Mouse (Mus musculus): ENCODE results near the gene Hoxd8.
A peak's percentile ranks its signal among the peaks of the same experiment; 100 is the strongest.

Hoxd8 gene

DNA sequence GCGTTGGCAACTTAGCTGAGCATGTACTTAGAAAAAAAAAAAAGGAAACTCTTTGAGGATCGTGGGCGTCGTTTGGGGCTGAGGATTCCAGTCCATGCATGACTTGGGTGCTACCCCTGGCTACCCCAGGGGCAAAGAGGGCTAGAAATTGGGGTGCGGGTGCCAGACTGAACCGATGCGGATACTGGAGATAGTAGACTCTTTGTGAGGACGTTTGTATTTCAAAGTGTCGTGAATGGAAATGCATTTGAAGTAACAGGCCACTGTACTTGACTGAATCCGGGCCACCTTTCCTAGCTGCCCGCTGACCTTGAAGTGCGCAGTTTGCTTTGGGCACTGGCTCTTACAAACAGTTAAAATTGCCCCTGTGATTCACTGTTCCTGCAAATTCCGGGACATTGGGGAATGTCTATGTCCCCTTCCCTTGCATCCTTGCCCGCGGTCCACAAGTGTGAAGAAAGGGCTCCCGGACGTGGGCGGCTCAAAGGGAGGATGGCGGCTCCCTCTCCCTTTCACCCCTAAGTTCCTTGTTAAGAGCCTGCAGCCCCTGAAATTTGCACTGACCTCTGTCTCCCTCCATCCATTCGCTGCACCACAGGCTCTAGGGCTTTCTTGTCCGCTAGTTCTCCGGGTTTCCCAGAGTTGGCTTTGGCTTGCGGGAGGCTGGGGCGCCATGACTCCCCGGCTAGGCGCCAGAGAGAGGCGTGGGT lies 17.3 kb upstream of the Hoxd8 start:
- peak; percentile 79 for DNase-seq

GRCm38 (mm10) chr2:74687698-74688555 lies 16.5 kb upstream of the Hoxd8 start:
- DNase-seq: peak; percentile 87

DNA sequence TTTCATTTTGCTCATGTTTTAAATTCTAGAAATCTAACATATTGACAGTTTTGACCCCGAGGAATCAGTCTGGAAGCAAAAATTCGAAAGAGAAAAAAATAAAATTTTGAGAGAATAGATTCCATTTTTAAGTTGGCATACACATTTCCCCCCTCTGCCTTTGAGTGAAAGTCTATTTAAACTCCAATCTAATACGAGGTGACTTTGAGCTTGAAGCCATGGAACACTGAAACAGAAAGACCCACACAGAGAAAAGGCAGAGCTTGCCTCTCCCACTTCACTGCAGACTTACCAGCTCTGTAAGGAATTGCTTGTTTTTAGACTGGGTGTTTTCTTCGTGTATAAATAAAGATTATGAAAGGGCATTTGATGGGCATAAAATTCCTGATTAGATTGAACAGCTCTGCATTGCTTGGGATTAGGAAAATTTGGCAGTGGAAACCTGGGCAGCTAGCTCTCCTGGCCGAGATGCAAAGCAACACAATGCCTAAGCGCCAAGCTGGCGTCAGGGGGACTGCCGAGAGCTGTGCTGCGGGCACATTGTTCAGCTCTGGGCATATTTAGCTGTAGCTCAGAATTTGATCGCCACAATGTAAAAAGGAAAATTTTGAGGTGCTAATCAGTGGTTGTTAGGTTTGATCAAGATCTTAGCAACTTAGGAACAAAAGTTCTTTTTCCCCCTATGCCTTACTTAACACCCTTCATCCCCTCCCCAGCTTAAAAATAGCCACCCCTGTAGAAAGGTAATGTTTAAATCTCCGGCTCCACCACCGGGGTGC lies 15.4 kb upstream of the Hoxd8 start:
- DNase-seq: peak; percentile 73

DNA sequence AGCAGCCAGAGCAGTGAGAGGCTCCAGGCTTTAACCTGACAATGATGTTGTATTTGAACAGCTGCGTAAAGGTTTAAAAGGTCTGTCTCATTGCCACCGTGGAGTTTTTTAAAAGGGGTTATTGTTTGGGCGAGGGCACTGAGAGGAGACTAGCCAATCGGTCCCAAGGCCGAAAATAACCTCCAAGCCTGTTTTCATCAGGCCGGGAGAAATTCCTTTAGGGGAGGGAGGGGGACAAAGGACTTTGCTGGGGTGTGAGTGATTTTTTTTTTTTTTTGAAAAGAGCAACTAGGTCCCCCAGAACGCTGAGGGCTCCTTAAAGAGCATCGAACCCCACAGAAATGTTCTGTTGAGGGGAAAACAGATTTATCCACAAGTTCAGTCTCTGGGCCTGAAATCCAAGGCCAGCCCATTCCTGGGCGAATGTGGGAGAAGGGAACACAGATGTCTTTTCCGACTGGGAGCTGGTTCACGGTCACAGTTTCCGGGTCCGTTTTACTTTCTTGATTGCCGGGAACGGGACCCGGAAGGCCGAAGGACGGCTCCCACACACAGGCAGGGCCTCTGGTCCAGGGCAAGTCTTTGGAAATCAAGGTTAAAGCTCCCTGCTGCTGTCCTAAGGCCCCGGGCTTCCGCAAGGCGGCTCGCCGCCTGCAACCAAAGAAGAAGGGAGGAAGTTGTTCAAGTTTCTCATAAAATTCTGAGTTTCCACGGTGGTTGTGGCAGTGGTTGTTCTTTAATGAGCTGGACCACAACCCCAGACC lies 14.7 kb upstream of the Hoxd8 start:
- peak; percentile 76 for DNase-seq

GRCm38 (mm10) chr2:74690338-74690716 lies 14.1 kb upstream of the Hoxd8 start:
- DNase-seq: no peak

GRCm38 (mm10) chr2:74691022-74691951 lies 13.1 kb upstream of the Hoxd8 start, which contains the start of gene Hoxd10:
Gene Hoxd10 (plus strand): TSS chr2:74691924.
- DNase-seq: peak; percentile 96

DNA sequence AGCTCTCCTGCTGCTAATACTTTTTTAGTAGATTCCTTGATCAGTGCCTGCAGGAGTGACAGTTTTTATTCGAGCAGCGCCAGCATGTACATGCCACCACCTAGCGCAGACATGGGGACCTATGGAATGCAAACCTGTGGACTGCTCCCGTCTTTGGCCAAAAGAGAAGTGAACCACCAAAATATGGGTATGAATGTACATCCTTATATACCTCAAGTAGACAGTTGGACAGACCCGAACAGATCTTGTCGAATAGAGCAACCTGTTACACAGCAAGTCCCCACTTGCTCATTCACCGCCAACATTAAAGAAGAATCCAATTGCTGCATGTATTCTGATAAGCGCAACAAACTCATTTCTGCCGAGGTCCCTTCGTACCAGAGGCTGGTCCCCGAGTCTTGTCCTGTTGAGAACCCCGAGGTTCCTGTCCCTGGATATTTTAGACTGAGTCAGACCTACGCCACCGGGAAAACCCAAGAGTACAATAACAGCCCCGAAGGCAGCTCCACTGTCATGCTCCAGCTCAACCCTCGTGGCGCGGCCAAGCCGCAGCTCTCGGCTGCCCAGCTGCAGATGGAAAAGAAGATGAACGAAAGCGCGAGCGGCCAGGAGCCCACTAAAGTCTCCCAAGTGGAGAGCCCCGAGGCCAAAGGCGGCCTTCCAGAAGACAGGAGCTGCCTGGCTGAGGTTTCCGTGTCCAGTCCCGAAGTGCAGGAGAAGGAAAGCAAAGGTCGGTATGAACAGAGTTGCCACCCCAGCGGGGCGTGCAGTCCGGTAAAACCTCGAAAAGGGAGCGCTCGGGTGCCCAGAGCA lies 12.2 kb upstream of the Hoxd8 start:
- no peak for DNase-seq

DNA sequence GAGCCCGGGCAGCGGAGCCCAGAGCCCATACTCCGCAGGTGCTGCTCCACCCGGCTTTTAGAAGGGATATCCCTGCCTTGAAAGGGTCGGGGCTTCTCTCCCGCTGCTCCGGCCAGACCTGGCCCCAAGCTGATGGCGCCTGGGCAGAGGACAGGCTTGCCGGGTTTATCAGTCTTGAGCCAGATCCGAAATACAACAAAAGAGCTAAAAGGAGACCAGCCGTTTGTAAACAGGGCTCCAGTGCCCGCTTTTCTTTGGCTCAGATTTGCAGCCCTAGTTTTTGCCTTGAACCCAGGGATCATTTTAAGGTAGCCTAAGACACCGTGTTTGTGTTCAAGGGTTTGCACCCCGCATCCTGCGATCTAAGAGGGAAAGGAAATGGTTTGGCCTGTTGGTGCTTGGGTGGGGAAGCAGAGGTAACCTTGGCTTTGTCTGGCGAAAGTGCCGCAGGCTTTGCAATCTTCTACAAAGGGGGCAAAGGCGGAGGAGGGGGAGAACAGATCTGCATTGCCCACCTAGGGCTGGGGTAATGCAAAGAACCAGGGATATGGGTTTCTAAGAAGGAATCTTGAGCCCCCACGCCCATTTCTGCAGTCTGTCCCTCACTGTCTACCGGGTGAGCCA lies 11.5 kb upstream of the Hoxd8 start:
- DNase-seq: peak; percentile 72

DNA sequence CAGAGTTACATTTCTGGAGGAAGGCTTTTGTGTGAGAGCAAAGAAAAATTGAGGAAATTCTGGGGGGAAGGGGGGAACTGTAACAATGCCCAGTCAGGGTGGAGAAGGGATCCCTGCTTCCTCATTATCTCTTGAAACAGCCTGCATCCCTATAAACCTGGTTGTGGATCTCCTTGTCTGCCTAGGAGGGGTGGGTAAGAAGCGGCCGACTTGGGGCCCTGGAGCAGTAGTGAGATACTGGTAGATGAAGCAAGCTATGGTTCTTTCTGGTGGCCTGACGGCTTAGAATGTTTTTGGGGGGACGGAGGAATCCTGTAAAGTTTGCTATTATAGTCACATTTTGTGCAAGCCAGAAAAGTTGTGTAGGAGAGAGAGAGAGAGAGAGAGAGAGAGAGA lies 11.0 kb upstream of the Hoxd8 start:
- no peak for DNase-seq

DNA sequence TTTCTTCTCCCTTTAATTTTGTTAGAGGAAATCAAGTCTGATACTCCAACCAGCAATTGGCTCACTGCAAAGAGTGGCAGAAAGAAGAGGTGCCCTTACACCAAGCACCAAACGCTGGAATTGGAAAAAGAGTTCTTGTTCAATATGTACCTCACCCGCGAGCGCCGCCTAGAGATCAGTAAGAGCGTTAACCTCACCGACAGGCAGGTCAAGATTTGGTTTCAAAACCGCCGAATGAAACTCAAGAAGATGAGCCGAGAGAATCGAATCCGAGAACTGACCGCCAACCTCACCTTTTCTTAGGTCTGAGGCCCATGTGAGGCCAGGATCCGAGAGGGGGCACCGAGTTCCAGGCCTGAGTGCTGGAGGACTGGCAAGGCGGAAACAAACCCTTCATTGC lies 10.3 kb upstream of the Hoxd8 start:
- peak; percentile 70 for DNase-seq

DNA sequence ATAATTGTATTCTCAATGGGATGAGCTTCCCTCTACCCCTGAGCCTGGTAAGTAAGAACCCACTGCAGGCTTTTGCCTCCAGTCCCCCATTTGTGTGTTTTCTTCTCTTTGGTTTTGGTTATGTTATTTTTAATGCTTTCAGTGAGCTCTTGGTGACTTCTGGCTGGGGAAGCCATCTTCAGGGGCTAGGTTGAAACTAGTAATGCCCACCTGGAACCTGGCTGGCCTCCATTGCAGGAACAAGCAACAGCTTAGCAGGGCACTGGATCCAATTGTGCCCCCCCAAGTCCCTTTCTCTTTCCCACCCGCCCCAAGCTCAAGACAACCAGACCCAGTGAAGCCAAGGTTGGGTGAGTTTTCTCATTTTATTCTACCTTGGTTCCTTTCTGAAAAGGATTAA lies 9.0 kb upstream of the Hoxd8 start:
- peak; percentile 62 for DNase-seq

DNA sequence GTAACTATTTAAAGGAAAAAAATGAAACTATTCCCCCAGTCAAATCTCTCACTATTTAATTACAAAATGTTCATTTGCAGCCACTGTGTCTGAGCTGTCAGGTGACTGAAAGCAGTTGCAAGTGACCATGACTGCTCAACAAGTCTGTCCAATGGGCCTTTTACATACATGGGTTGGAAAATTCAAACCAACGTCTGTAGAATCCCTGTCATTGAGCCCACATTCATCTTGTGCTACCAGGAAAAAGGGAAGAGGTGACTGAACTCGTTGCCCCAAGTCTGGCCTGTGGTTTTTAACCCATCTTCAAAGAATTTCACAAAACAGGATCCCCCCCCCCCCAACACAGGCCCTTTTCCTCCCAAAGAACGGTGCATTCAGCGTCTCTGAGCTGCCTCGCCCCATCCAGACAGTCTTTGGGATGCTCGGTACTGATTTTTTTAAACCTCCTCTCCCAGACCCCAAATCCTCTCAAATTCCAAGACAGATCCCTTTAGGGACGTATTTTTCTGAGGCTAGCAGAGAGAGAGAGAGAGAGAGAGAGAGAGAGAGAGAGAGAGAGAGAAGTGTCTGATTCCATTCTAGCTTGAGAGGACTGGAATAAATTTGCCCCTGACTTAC lies 8.5 kb upstream of the Hoxd8 start:
- DNase-seq: peak; percentile 62

- DNase-seq: peak; percentile 89
These were observed 7.7 kb upstream of the Hoxd8 start for GRCm38 (mm10) chr2:74696442-74697335.

- DNase-seq: peak; percentile 98
These were observed 6.8 kb upstream of the Hoxd8 start, which contains the start of gene Hoxd9 for GRCm38 (mm10) chr2:74697567-74698121. Gene Hoxd9 (plus strand): TSS chr2:74697727.

- peak; percentile 86 for DNase-seq
These were observed 6.0 kb upstream of the Hoxd8 start for GRCm38 (mm10) chr2:74698201-74699052.

DNA sequence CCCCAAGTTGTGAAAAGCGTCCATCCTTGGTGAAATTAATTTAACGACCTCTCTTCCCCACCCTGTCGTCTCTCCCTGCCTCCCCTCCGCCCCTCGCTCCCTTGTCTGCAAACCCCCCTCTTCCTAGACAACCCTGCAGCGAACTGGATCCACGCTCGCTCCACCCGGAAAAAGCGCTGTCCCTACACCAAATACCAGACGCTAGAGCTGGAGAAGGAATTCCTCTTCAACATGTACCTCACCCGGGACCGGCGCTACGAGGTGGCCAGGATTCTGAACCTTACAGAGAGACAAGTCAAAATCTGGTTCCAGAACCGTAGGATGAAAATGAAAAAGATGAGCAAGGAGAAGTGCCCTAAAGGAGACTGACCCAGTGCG lies 5.4 kb upstream of the Hoxd8 start:
- peak; percentile 79 for DNase-seq
